Comparison of ENCODE assay signal across 28 mouse cellular contexts in genomic region chr7:98942746-98943145, GRCm38 (mm10).
DNase-seq lines count a peak whose midpoint lies in the region; ATAC-seq lines count a peak whose summit lies in the region.
"Had no signal": no experiment of that assay in that cellular context is flagged by ENCODE, and none has a peak within 500 bp of the region (broad histone marks: within the 10 kb centered on the region; RNA-seq: fewer than 3 reads in every experiment).

No protein-coding gene starts in this region.

- no peak overlapping the region for H3K4me2 ChIP-seq in embryonic facial prominence, embryonic 12.5 days (replicated peaks)
- H3K4me2 ChIP-seq in kidney, embryonic 16.5 days (replicated peaks; ENCODE audit: low read depth, low read length): no peak overlapping the region
- no peak overlapping the region for H3K4me2 ChIP-seq in limb, embryonic 11.5 days (ENCODE audit: low read depth, severe bottlenecking)
- H3K4me2 ChIP-seq: forebrain, embryonic 15.5 days; heart, embryonic 11.5 days; hindbrain, embryonic 13.5 days; lung, embryonic 14.5 days; neural tube, embryonic 15.5 days had no signal

- H3K27ac ChIP-seq in embryonic facial prominence, embryonic 12.5 days: 0 out of 2 replicates have a peak overlapping the region, but pooled peaks have one; percentile 19
- no peak overlapping the region for H3K27ac ChIP-seq in embryonic facial prominence, embryonic 10.5 days (replicated peaks)
- no peak overlapping the region for H3K27ac ChIP-seq in kidney, embryonic 16.5 days (ENCODE audit: low read length)
- no peak overlapping the region for H3K27ac ChIP-seq in limb, embryonic 11.5 days (replicated peaks; ENCODE audit: low read depth, low read length)
- H3K27ac ChIP-seq: forebrain, embryonic 10.5 days; forebrain, embryonic 15.5 days; hindbrain, embryonic 13.5 days; layer of hippocampus, adult 2 months; liver, embryonic 14.5 days; neural tube, embryonic 15.5 days had no signal

- DNase-seq in embryonic facial prominence, embryonic 10.5 days (ENCODE audit: low spot score): no peak
- DNase-seq in kidney, postnatal 36 days: peak; percentile 20 to 34
- DNase-seq in limb, embryonic 11.5 days (ENCODE audit: low spot score): no peak
- no peak for DNase-seq in embryo, embryonic 10 days (ENCODE audit: low spot score)
- no peak for DNase-seq in cerebellum, adult 9-11 months
- DNase-seq: adrenal gland, adult 8-10 months; cerebellum, adult 11 months; cerebellum, adult 9-10 months; gastrocnemius, postnatal 25 days; heart, postnatal 4 days; kidney, postnatal 10 days; lung, embryonic 14.5 days; lung, postnatal 14 days; midbrain, embryonic 14.5 days; retina, postnatal 1 day; right cerebral cortex, postnatal 14 days had no signal

- no peak overlapping the region for H3K9ac ChIP-seq in embryonic facial prominence, embryonic 12.5 days
- no peak overlapping the region for H3K9ac ChIP-seq in kidney, embryonic 16.5 days (replicated peaks; ENCODE audit: low read length)
- H3K9ac ChIP-seq in limb, embryonic 11.5 days (ENCODE audit: low read length): no peak overlapping the region
- H3K9ac ChIP-seq: forebrain, embryonic 15.5 days; hindbrain, embryonic 13.5 days; liver, embryonic 14.5 days; lung, embryonic 14.5 days; neural tube, embryonic 15.5 days had no signal

- H3K4me1 ChIP-seq in embryonic facial prominence, embryonic 12.5 days: peaks cover 15% of the 10 kb centered on the region
- peaks cover 20% of the 10 kb centered on the region for H3K4me1 ChIP-seq in embryonic facial prominence, embryonic 10.5 days
- peaks cover 10% of the 10 kb centered on the region; the same call in 1 of the 2 replicates for H3K4me1 ChIP-seq in kidney, embryonic 16.5 days (ENCODE audit: insufficient read depth, low read length)
- peaks cover 14% of the 10 kb centered on the region for H3K4me1 ChIP-seq in limb, embryonic 11.5 days (ENCODE audit: control insufficient read depth, insufficient read depth, low read length)

- H3K36me3 ChIP-seq in embryonic facial prominence, embryonic 12.5 days: no peaks in the 10 kb centered on the region
- no peaks in the 10 kb centered on the region for H3K36me3 ChIP-seq in embryonic facial prominence, embryonic 10.5 days (replicated peaks)
- no peaks in the 10 kb centered on the region; the same call in 1 of the 2 replicates for H3K36me3 ChIP-seq in kidney, embryonic 16.5 days (ENCODE audit: insufficient read depth, low read length)
- no peaks in the 10 kb centered on the region for H3K36me3 ChIP-seq in limb, embryonic 11.5 days (ENCODE audit: control insufficient read depth, insufficient read depth, low read length)
- H3K36me3 ChIP-seq: forebrain, embryonic 10.5 days; forebrain, embryonic 15.5 days; hindbrain, embryonic 13.5 days; neural tube, embryonic 15.5 days had no signal

- ATAC-seq in embryonic facial prominence, embryonic 12.5 days (ENCODE audit: insufficient number of reproducible peaks, insufficient read depth, low FRiP score, low TSS enrichment): no peak
- no peak for ATAC-seq in kidney, embryonic 16.5 days (ENCODE audit: low FRiP score, low TSS enrichment)
- ATAC-seq in limb, embryonic 11.5 days (ENCODE audit: insufficient number of reproducible peaks, low FRiP score, low TSS enrichment, low read depth): peak; percentile 39; the same call in 1 of the 2 replicates
- ATAC-seq: activated CD4-positive, CD25-positive, alpha-beta regulatory T cell, adult 4 months; forebrain, embryonic 15.5 days; intestine, postnatal 0 days had no signal

- H3K9me3 ChIP-seq in embryonic facial prominence, embryonic 12.5 days: no peaks in the 10 kb centered on the region
- H3K9me3 ChIP-seq in embryonic facial prominence, embryonic 10.5 days: no peaks in the 10 kb centered on the region
- no peaks in the 10 kb centered on the region for H3K9me3 ChIP-seq in kidney, embryonic 16.5 days (ENCODE audit: low read length)
- H3K9me3 ChIP-seq in limb, embryonic 11.5 days (ENCODE audit: control insufficient read depth, low read length): no peaks in the 10 kb centered on the region
- H3K9me3 ChIP-seq: forebrain, embryonic 10.5 days; forebrain, embryonic 15.5 days; hindbrain, embryonic 13.5 days; neural tube, embryonic 15.5 days had no signal

- 61% methylated on average over 6 of the region's 6 CpGs for WGBS in embryonic facial prominence, embryonic 12.5 days
- WGBS in embryonic facial prominence, embryonic 10.5 days: 79% methylated on average over 6 of the region's 6 CpGs
- WGBS in kidney, embryonic 16.5 days: 59% methylated on average over 6 of the region's 6 CpGs
- 60% methylated on average over 6 of the region's 6 CpGs for WGBS in limb, embryonic 11.5 days

- no peak overlapping the region for H3K4me3 ChIP-seq in embryonic facial prominence, embryonic 12.5 days
- no peak overlapping the region for H3K4me3 ChIP-seq in embryonic facial prominence, embryonic 10.5 days
- H3K4me3 ChIP-seq in kidney, embryonic 16.5 days (ENCODE audit: low read length): no peak overlapping the region
- H3K4me3 ChIP-seq in limb, embryonic 11.5 days (ENCODE audit: low read depth, low read length): no peak overlapping the region
- H3K4me3 ChIP-seq: forebrain, embryonic 10.5 days; forebrain, embryonic 15.5 days; hindbrain, embryonic 13.5 days; layer of hippocampus, adult 2 months; neural tube, embryonic 15.5 days had no signal

- H3K27me3 ChIP-seq in embryonic facial prominence, embryonic 12.5 days: no peaks in the 10 kb centered on the region
- no peaks in the 10 kb centered on the region for H3K27me3 ChIP-seq in embryonic facial prominence, embryonic 10.5 days (replicated peaks; ENCODE audit: low read depth, poor library complexity, severe bottlenecking)
- H3K27me3 ChIP-seq in kidney, embryonic 16.5 days (ENCODE audit: insufficient read depth, low read length): no peaks in the 10 kb centered on the region
- no peaks in the 10 kb centered on the region for H3K27me3 ChIP-seq in limb, embryonic 11.5 days (ENCODE audit: control insufficient read depth, insufficient read depth, low read length)
- H3K27me3 ChIP-seq: CH12.LX; forebrain, embryonic 15.5 days; hindbrain, embryonic 13.5 days; neural tube, embryonic 15.5 days had no signal

Comparison
In these comparisons a context has a peak if more than half of its experiments do, and no peak if none do; other contexts are left out.
1. DNase-seq: peak in kidney, postnatal 36 days (2 of 2); none in embryonic facial prominence, embryonic 10.5 days (single experiment), limb, embryonic 11.5 days (single experiment), embryo, embryonic 10 days (single experiment) and cerebellum, adult 9-11 months (single experiment).